ENCODE assay signal across 28 mouse cellular contexts in genomic region chr2:14960963-14961488, GRCm38 (mm10).
DNase-seq lines count a peak whose midpoint lies in the region; ATAC-seq lines count a peak whose summit lies in the region.
"Had no signal": no experiment of that assay in that cellular context is flagged by ENCODE, and none has a peak within 500 bp of the region (broad histone marks: within the 10 kb centered on the region; RNA-seq: fewer than 3 reads in every experiment).

No protein-coding gene starts in this region.

- H3K36me3 ChIP-seq in midbrain, embryonic 10.5 days: no peaks in the 10 kb centered on the region
- H3K36me3 ChIP-seq: embryonic facial prominence, embryonic 12.5 days; forebrain, embryonic 12.5 days; limb, embryonic 10.5 days; liver, embryonic 15.5 days; midbrain, embryonic 13.5 days; neural tube, embryonic 13.5 days had no signal

- H3K4me1 ChIP-seq in midbrain, embryonic 10.5 days: no peaks in the 10 kb centered on the region
- H3K4me1 ChIP-seq: embryonic facial prominence, embryonic 12.5 days; forebrain, embryonic 12.5 days; liver, embryonic 15.5 days; midbrain, embryonic 13.5 days; neural tube, embryonic 13.5 days had no signal

- peak; percentile 8 for DNase-seq in layer of hippocampus, adult 9-10 months (ENCODE audit: low spot score)
- no peak for DNase-seq in layer of hippocampus, adult 8-10 months (ENCODE audit: low spot score in 2 of 2)
- no peak for DNase-seq in adipocyte (ENCODE audit: low spot score)
- no peak for DNase-seq in midbrain, embryonic 10.5 days (ENCODE audit: low spot score)
- DNase-seq: adrenal gland, adult 2 months; cerebellum, adult 11-12 months; cerebellum, postnatal 10 days; gastrocnemius, postnatal 25 days; heart, postnatal 4 days; kidney, adult 9 months; kidney, postnatal 25 days; liver; retina, postnatal 1 day; right cerebral cortex, postnatal 25 days; thymus, postnatal 25 days had no signal

- H3K27ac ChIP-seq in midbrain, embryonic 10.5 days (replicated peaks): no peak overlapping the region
- H3K27ac ChIP-seq: embryonic facial prominence, embryonic 12.5 days; forebrain, embryonic 12.5 days; limb, embryonic 10.5 days; liver, embryonic 15.5 days; macrophage; midbrain, embryonic 13.5 days; neural tube, embryonic 13.5 days had no signal

- no peak overlapping the region for H3K4me3 ChIP-seq in midbrain, embryonic 10.5 days
- H3K4me3 ChIP-seq: embryonic facial prominence, embryonic 12.5 days; forebrain, embryonic 12.5 days; limb, embryonic 10.5 days; liver, embryonic 15.5 days; midbrain, embryonic 13.5 days; neural tube, embryonic 13.5 days had no signal

- WGBS in midbrain, embryonic 10.5 days: 64% methylated on average over 1 of the region's 1 CpGs

- no peaks in the 10 kb centered on the region for H3K27me3 ChIP-seq in midbrain, embryonic 10.5 days (ENCODE audit: low read depth, poor library complexity, severe bottlenecking)
- H3K27me3 ChIP-seq: embryonic facial prominence, embryonic 12.5 days; forebrain, embryonic 12.5 days; liver, embryonic 15.5 days; midbrain, embryonic 13.5 days; neural tube, embryonic 13.5 days had no signal

- peak; percentile 14 for ATAC-seq in activated CD4-positive, CD25-positive, alpha-beta regulatory T cell, adult 4 months
- ATAC-seq in megakaryocyte, adult 5-6 weeks (ENCODE audit: poor library complexity, severe bottlenecking): 0 out of 2 replicates have a peak, but pooled peaks have one; percentile 12
- ATAC-seq in CD4-positive, CD25-positive, alpha-beta regulatory T cell, adult 4 months: no peak
- ATAC-seq: hindbrain, embryonic 16.5 days; intestine, embryonic 16.5 days; lung, postnatal 0 days; midbrain, embryonic 13.5 days had no signal

- H3K9me3 ChIP-seq in midbrain, embryonic 10.5 days (replicated peaks): no peaks in the 10 kb centered on the region
- H3K9me3 ChIP-seq: embryonic facial prominence, embryonic 12.5 days; forebrain, embryonic 12.5 days; limb, embryonic 10.5 days; liver, embryonic 15.5 days; midbrain, embryonic 13.5 days; neural tube, embryonic 13.5 days had no signal
